Mouse (Mus musculus): ENCODE results near the gene Actl6a. TPM values are rescaled to one million over a fixed set of nuclear protein-coding genes. Genes with fewer than 3 reads are reported as not detected.
"Not testable (repeated sequence)": the region's sequence is repeated elsewhere in the genome, so short reads cannot be mapped to it uniquely, and the experiment has no call there.

Gene Actl6a
- polyA plus RNA-seq, 1 experiment from 2014 or later = 128 TPM

DNA sequence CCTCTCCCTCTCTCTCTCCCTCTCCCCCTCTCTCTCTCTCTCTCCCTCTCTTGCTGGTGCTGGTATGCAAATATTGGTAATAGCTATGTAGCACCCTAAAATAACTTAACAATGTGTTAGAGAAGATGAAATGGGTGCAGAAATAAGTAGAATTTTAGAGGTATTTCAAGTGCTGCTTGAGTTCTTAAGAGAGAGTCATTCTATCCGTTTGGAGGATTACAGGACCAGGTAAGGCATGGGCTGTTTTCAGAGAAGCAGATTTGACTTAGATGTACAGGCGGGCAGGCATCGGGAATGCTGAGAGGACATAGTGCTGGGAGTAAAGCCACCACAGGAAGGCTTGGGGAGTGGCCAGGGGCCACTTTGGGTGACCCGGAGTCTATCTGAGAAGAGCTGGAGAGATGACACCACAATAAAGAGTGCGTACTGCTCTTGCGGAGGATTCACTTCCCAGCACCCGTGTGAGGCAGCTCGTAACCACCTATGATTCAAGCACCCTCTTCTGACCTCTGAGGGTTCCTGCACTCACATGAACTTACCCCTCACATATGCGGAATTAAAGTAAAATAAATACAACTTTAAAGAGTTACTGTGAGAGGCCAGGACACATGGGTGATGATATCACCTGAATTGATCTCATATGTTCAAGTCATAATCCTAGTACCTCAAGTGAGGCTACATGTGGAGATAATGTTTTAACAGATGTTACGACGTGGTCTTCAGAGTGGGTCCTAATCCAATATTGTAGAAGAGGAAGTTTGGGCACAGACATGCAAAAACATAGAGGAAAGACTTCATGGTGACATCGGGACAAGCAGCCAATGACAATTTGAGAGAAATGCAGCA is 11.1 kb upstream of the Actl6a start:
- Histone ChIP-seq H3K9me3 (replicated peaks) (no peaks in the 10 kb centered on the region), H3K27ac (replicated peaks) (no peak overlapping the region), H3K4me2 (replicated peaks) (no peak overlapping the region), H3K27me3 (no peaks in the 10 kb centered on the region), H3K4me3 (replicated peaks) (no peak overlapping the region), H3K36me3 (no peaks in the 10 kb centered on the region), H3K9ac (no peak overlapping the region), H3K4me1 (no peaks in the 10 kb centered on the region)
- 73% methylated on average over 12 of the region's 12 CpGs for WGBS
- no peak for ATAC-seq (ENCODE audit: insufficient number of reproducible peaks, low FRiP score, low TSS enrichment, low read depth)

DNA sequence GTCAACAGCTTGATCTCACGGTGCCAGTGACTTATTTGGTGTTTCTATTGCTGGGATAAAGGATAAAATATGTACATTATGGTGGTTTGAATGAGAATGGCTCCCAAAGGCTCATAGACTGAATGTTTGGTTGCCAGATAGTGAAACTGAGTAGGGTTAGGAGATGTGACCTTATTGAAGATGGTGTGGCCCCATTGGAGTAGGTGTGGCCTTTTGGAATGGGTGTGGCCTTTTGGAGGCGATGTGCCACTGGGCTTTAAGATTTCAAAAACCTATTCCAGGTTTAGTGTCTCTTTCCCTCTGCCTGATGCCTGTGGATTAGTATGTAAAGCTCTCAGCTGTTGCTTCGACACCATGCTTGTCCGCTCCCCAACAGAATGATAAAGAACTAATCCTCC is 10.5 kb upstream of the Actl6a start:
- ATAC-seq (ENCODE audit: insufficient number of reproducible peaks, low FRiP score, low TSS enrichment, low read depth) = no peak
- Histone ChIP-seq H3K4me2 (replicated peaks) (no peak overlapping the region), H3K4me3 (replicated peaks) (no peak overlapping the region), H3K9me3 (replicated peaks) (no peaks in the 10 kb centered on the region), H3K27ac (replicated peaks) (no peak overlapping the region), H3K27me3 (no peaks in the 10 kb centered on the region), H3K36me3 (no peaks in the 10 kb centered on the region), H3K4me1 (no peaks in the 10 kb centered on the region), H3K9ac (no peak overlapping the region)
- WGBS = 82% methylated on average over 4 of the region's 4 CpGs

DNA sequence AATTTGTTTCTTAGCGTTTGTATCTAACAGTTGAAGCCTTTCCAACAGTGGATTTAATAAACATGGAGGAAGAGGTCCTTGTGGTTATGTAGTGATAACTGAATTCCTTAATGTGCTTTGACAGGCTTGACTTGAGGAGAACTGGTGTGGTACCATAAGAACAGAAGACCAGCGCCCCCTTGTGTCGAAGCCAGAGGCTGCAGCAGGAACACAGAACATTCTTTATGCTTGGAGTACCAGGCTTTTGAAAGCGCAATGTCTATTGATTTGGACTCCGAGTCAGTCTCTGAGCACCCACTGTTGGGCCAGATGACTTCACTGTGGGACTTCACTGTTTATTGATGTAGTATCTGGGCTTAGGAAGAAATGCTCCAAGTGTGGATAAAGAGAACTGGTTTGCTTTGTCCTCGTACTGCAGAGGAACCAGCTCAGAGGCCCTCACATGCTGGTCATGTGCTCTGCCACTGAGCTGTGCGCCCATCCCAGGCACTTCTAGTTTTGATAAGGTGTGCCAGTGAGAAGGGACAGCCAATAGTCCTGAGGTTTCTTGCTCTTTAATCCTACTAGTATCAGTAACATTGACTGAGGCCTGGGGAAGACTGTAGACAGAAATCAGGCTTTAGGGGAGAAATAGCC is 7.8 kb upstream of the Actl6a start:
- Histone ChIP-seq H3K4me1 (no peaks in the 10 kb centered on the region), H3K4me2 (replicated peaks) (no peak overlapping the region), H3K27ac (replicated peaks) (no peak overlapping the region), H3K9ac (no peak overlapping the region), H3K27me3 (no peaks in the 10 kb centered on the region), H3K9me3 (replicated peaks) (no peaks in the 10 kb centered on the region), H3K4me3 (replicated peaks) (no peak overlapping the region), H3K36me3 (no peaks in the 10 kb centered on the region)
- ATAC-seq (ENCODE audit: insufficient number of reproducible peaks, low FRiP score, low TSS enrichment, low read depth) = no peak
- 35% methylated on average over 7 of the region's 7 CpGs for WGBS

- H3K27ac ChIP-seq (replicated peaks); H3K4me2 ChIP-seq (replicated peaks); H3K9ac ChIP-seq; H3K9me3 ChIP-seq (replicated peaks); H3K4me3 ChIP-seq (replicated peaks); H3K36me3 ChIP-seq; H3K4me1 ChIP-seq; ATAC-seq (ENCODE audit: insufficient number of reproducible peaks, low FRiP score, low TSS enrichment, low read depth); H3K27me3 ChIP-seq: not testable (repeated sequence)
- 90% methylated on average over 6 of the region's 6 CpGs for WGBS
Measured at GRCm38 (mm10) chr3:32704021-32704420, 2.1 kb upstream of the Actl6a start.

GRCm38 (mm10) chr3:32704632-32705031 is 1.5 kb upstream of the Actl6a start:
- H3K9me3 ChIP-seq (replicated peaks); H3K4me1 ChIP-seq; H3K4me3 ChIP-seq (replicated peaks); H3K27ac ChIP-seq (replicated peaks); H3K9ac ChIP-seq; H3K27me3 ChIP-seq; H3K4me2 ChIP-seq (replicated peaks); H3K36me3 ChIP-seq; ATAC-seq (ENCODE audit: insufficient number of reproducible peaks, low FRiP score, low TSS enrichment, low read depth): not testable (repeated sequence)
- WGBS = 83% methylated on average over 10 of the region's 10 CpGs

DNA sequence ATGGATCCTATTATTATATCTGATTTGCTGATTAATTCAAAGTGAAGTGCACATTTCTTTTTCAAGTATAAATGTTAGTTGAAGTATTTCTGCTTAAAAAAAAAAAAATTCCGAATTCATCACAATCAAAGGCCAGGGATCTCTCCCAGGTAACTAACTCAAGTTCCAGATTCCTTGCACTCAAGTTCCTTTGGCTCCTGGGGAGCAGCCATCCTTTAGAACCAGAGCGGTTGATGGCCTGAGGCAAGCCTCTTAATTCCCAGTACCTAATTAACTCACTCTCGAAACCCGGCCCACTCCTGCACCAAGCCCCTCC is 1.9 kb downstream of the Actl6a start:
- no peaks in the 10 kb centered on the region for H3K9me3 ChIP-seq (replicated peaks)
- ATAC-seq (ENCODE audit: insufficient number of reproducible peaks, low FRiP score, low TSS enrichment, low read depth) = no peak
- H3K4me3 ChIP-seq (replicated peaks) = peak overlapping the region; percentile 96
- H3K4me1 ChIP-seq = peaks cover 10% of the 10 kb centered on the region
- no peak overlapping the region for H3K27ac ChIP-seq (replicated peaks)
- H3K4me2 ChIP-seq (replicated peaks) = peak overlapping the region; percentile 66
- H3K36me3 ChIP-seq = peaks cover 15% of the 10 kb centered on the region
- H3K27me3 ChIP-seq = no peaks in the 10 kb centered on the region
- WGBS = 2% methylated on average over 4 of the region's 4 CpGs
- no peak overlapping the region for H3K9ac ChIP-seq

- Histone ChIP-seq H3K4me3 (replicated peaks) (peak overlapping the region; percentile 96), H3K4me2 (replicated peaks) (peak overlapping the region; percentile 66), H3K9me3 (replicated peaks) (no peaks in the 10 kb centered on the region), H3K27me3 (no peaks in the 10 kb centered on the region), H3K36me3 (peaks cover 21% of the 10 kb centered on the region), H3K9ac (peak overlapping the region; percentile 89), H3K4me1 (peaks cover 10% of the 10 kb centered on the region), H3K27ac (replicated peaks) (peak overlapping the region; percentile 91)
- under 1% methylated on average over 87 of the region's 90 CpGs for WGBS
- ATAC-seq (ENCODE audit: insufficient number of reproducible peaks, low FRiP score, low TSS enrichment, low read depth) = peak; percentile 100
Measured at GRCm38 (mm10) chr3:32708368-32709231, 2.5 kb downstream of the Actl6a start.

DNA sequence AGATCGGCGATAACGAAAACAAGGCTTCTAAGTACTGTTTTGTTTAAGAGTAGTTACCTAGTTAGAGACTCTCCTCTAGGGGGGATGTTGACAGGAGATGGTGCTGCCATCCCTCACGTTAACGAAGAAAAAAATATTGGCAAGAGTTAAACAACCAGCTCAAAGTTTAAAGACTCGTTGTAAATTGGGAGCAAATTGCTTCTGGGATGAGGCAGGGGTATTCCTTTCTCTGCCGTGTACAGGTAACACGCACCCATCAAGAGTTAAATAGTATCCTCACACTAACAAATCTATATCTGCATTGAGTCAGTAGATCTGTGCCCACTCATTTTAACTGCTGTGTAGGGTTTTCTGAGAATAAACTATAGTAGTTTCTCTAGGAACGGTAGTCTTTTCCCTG is 3.3 kb downstream of the Actl6a start:
- peak overlapping the region; percentile 66 for H3K4me2 ChIP-seq (replicated peaks)
- no peak for ATAC-seq (ENCODE audit: insufficient number of reproducible peaks, low FRiP score, low TSS enrichment, low read depth)
- H3K27ac ChIP-seq (replicated peaks) = peak overlapping the region; percentile 91
- no peaks in the 10 kb centered on the region for H3K9me3 ChIP-seq (replicated peaks)
- no peaks in the 10 kb centered on the region for H3K27me3 ChIP-seq
- peak overlapping the region; percentile 89 for H3K9ac ChIP-seq
- H3K4me3 ChIP-seq (replicated peaks) = peak overlapping the region; percentile 96
- H3K4me1 ChIP-seq = peaks cover 10% of the 10 kb centered on the region
- peaks cover 29% of the 10 kb centered on the region for H3K36me3 ChIP-seq
- 6% methylated on average over 9 of the region's 9 CpGs for WGBS

DNA sequence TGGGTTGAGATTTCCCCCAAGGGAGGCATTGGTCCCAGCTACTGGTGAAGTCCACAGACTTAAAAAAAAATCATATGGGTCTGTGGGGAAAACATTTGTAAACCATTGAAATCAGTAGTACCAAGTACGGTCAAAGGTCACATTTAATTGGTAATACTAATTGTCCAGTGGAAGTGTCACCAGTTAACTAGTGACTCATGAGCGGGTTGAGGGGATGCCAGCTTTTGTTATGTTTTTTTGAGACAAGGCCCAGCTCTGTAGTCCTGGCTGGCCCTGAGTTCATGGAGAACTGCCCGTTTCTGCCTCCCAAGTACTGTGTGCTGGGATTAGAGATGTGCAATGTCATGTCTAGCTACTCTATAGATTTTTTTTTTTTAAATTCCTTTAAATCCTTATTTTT is 7.6 kb downstream of the Actl6a start:
- no peak for ATAC-seq (ENCODE audit: insufficient number of reproducible peaks, low FRiP score, low TSS enrichment, low read depth)
- no peak overlapping the region for H3K4me2 ChIP-seq (replicated peaks)
- no peaks in the 10 kb centered on the region for H3K9me3 ChIP-seq (replicated peaks)
- H3K4me3 ChIP-seq (replicated peaks) = no peak overlapping the region
- H3K36me3 ChIP-seq = peaks cover 68% of the 10 kb centered on the region
- H3K27ac ChIP-seq (replicated peaks) = no peak overlapping the region
- no peaks in the 10 kb centered on the region for H3K27me3 ChIP-seq
- no peak overlapping the region for H3K9ac ChIP-seq
- peaks cover 10% of the 10 kb centered on the region for H3K4me1 ChIP-seq
- 83% methylated on average over 3 of the region's 3 CpGs for WGBS

- peaks cover 91% of the 10 kb centered on the region for H3K36me3 ChIP-seq
- 93% methylated on average over 6 of the region's 6 CpGs for WGBS
- H3K9me3 ChIP-seq (replicated peaks); H3K27ac ChIP-seq (replicated peaks); H3K27me3 ChIP-seq; H3K9ac ChIP-seq; ATAC-seq (ENCODE audit: insufficient number of reproducible peaks, low FRiP score, low TSS enrichment, low read depth); H3K4me2 ChIP-seq (replicated peaks); H3K4me1 ChIP-seq; H3K4me3 ChIP-seq (replicated peaks): not testable (repeated sequence)
Measured at GRCm38 (mm10) chr3:32717403-32717802, 11.3 kb downstream of the Actl6a start.

GRCm38 (mm10) chr3:32718271-32718670 is 12.2 kb downstream of the Actl6a start:
- H3K9me3 ChIP-seq (replicated peaks) = no peaks in the 10 kb centered on the region
- no peaks in the 10 kb centered on the region for H3K4me1 ChIP-seq
- no peak for ATAC-seq (ENCODE audit: insufficient number of reproducible peaks, low FRiP score, low TSS enrichment, low read depth)
- no peaks in the 10 kb centered on the region for H3K27me3 ChIP-seq
- H3K4me2 ChIP-seq (replicated peaks) = no peak overlapping the region
- H3K4me3 ChIP-seq (replicated peaks) = no peak overlapping the region
- no peak overlapping the region for H3K9ac ChIP-seq
- WGBS = 89% methylated on average over 5 of the region's 5 CpGs
- H3K36me3 ChIP-seq = peaks cover 91% of the 10 kb centered on the region
- no peak overlapping the region for H3K27ac ChIP-seq (replicated peaks)
